38 mouse cellular contexts compared by ENCODE assay signal in genomic region chr4:115264687-115265569, GRCm38 (mm10). TPM values are rescaled to one million over a fixed set of nuclear protein-coding genes. Genes with fewer than 3 reads are reported as not detected.
"Had no signal": no experiment of that assay in that cellular context is flagged by ENCODE, and none has a peak within 500 bp of the region (broad histone marks: within the 10 kb centered on the region; RNA-seq: fewer than 3 reads in every experiment).

No protein-coding gene starts in this region.

RNA-seq across cellular contexts. Expression of gene Cyp4a29, which starts 23.0 kb away (rescaled TPM):
- total RNA-seq: gastrocnemius, adult 2 months; gastrocnemius, postnatal 10 days; gastrocnemius, postnatal 25 days; gastrocnemius, postnatal 4 days; granulocyte monocyte progenitor cell, adult 5-6 weeks; heart, adult 18-20 months; heart, adult 8-10 months; heart, postnatal 10 days; heart, postnatal 25 days; heart, postnatal 4 days; layer of hippocampus, adult 18-20 months; layer of hippocampus, adult 8-10 months; layer of hippocampus, postnatal 14 days; layer of hippocampus, postnatal 36 days; left cerebral cortex, adult 18-20 months; left cerebral cortex, adult 8-10 months; left cerebral cortex, postnatal 10 days; left cerebral cortex, postnatal 25 days; left cerebral cortex, postnatal 4 days had no signal
- polyA plus RNA-seq: forebrain, embryonic 16.5 days; frontal cortex, adult 2 months; heart, embryonic 10.5 days; heart, embryonic 12.5 days; heart, embryonic 14.5 days; heart, embryonic 16.5 days; hindbrain, embryonic 10.5 days; hindbrain, embryonic 12.5 days; hindbrain, embryonic 14.5 days; hindbrain, embryonic 16.5 days; inflammation-experienced regulatory T-cells, adult 6 months; kidney, postnatal 0 days; large intestine, adult 2 months; limb, embryonic 11.5 days; limb, embryonic 13.5 days; limb, embryonic 15.5 days; liver, embryonic 11.5 days; liver, embryonic 13.5 days; liver, embryonic 15.5 days had no signal

RNA-seq across cellular contexts. Expression of gene Cyp4a12a, which starts 33.9 kb away (rescaled TPM):
- total RNA-seq: gastrocnemius, adult 2 months; gastrocnemius, postnatal 10 days; gastrocnemius, postnatal 25 days; gastrocnemius, postnatal 4 days; granulocyte monocyte progenitor cell, adult 5-6 weeks; heart, adult 8-10 months; heart, postnatal 10 days; heart, postnatal 25 days; heart, postnatal 4 days; layer of hippocampus, adult 18-20 months; layer of hippocampus, adult 8-10 months; layer of hippocampus, postnatal 14 days; layer of hippocampus, postnatal 36 days; left cerebral cortex, adult 18-20 months; left cerebral cortex, adult 8-10 months; left cerebral cortex, postnatal 10 days; left cerebral cortex, postnatal 25 days; left cerebral cortex, postnatal 4 days had no signal
- polyA plus RNA-seq: forebrain, embryonic 16.5 days; frontal cortex, adult 2 months; heart, embryonic 10.5 days; heart, embryonic 12.5 days; heart, embryonic 14.5 days; heart, embryonic 16.5 days; hindbrain, embryonic 10.5 days; hindbrain, embryonic 12.5 days; hindbrain, embryonic 14.5 days; hindbrain, embryonic 16.5 days; inflammation-experienced regulatory T-cells, adult 6 months; large intestine, adult 2 months; limb, embryonic 11.5 days; limb, embryonic 13.5 days; limb, embryonic 15.5 days; liver, embryonic 11.5 days; liver, embryonic 13.5 days had no signal
